Mouse (Mus musculus): ENCODE data around the gene Rnf181.

Rnf181 gene

DNA sequence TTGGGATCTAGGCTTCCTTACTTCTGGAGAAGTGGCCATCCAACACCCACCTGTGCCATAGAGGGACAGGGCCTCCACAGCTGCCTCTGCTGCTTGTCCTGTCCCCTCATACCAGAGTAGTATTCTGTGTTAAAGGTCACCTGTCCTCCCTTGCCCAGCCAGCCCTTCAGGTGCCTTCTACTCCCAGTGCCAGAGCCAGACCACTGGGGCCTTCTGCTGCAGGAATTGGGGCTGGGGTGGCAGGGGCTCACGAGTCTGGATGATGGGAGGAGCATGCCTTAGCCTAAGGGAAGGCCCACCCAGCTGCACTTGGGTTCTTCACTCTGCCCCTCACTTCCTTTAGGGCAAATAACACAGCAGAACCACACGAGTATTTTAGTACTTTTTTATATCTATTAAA, 7.4 kb downstream of the Rnf181 start:
- no peak for DNase-seq

DNA sequence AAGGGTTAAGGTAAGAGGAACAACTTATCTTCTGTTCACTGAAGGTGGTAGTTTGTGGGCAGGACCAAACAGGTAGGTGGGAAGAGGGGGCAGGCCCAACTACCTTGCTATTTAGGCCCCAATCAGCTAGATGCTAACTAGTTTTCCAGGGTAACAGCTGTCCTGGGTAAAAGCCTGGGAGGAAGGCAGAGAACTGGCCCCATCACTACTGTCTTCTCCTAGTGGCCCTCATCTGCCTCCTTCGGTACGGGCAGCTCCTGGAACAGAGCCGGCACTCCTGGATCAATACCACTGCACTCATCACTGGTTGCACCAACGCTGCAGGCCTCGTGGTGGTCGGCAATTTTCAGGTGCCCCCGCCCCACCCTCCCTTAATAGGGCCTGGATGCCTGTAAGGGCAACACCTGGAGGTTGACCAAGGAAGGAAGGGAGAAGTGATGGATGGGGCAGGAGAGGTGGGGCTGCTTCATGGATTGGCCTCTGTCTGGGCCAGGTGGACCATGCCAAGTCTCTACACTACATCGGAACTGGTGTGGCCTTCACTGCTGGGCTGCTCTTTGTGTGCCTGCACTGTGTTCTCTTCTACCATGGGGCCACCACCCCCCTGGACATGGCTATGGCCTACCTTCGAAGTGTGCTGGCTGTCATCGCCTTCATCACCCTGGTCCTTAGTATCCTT, 8.5 kb downstream of the Rnf181 start:
- DNase-seq: no peak

DNA sequence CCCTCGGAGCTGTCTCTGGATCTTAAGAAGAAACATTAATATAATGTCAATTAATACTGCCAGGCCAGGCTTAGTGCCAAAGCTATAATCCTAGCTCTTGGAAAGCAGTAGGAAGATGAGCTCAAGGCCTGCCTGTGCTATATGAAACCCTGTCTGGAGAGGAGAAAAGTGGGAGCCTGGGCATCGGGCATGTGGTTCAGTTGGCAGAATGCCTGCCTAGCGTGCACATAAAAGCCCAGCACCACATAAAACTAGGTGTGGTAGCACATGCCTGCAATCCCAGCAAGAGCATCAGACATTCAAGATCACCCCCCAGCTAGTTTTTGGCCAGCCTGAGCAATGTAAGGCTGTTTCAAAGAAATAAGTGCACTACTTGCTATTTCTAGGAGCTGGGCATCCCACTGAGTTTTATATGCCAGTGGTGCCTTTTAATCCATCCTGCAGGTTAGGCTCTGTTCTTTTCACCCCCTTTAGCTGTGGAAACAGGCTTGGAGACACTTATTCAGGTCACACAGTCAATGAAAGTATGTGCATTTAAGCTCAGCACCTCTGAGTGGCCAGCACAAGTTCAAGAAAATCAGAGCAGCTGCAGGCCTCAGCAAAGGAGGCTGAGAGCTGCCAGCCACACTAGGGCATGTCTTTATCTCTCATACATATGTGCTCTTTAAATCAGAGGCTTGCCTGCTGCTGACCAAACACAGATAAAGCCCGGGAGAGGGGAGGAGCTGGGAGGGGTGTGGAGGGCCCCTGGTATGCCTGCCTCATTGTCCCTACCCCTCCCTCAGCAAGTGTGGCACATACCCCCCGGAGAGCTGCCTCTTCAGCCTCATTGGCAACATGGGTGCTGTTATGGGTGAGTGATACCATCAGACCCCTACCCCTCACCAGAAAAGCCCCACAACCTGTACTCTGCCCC, 9.3 kb downstream of the Rnf181 start:
- no peak for DNase-seq

DNA sequence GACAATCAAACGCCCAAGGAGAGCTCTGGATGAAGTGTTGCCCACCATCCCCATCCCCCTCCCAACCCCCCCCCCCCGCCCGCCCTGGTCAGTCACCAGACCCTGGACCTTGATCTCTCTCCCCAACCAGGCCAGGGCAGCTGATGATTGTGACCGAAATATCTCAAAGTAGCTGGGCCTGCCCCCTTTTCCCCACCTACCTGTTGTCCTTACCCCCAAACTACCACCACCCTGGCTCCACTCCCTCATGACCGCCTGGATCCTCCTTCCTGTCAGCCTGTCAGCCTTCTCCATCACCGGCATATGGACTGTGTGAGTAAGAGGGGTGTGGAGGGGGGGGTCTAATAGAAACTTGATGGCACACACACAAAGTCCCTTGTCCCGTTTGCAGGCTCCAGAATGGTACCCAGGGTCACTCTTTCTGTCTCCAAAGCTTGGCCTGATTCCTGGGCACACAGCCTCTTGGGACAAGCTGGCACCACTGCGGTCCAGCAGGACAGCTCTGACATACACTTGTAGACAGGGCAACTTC, 10.7 kb downstream of the Rnf181 start:
- DNase-seq: no peak

DNA sequence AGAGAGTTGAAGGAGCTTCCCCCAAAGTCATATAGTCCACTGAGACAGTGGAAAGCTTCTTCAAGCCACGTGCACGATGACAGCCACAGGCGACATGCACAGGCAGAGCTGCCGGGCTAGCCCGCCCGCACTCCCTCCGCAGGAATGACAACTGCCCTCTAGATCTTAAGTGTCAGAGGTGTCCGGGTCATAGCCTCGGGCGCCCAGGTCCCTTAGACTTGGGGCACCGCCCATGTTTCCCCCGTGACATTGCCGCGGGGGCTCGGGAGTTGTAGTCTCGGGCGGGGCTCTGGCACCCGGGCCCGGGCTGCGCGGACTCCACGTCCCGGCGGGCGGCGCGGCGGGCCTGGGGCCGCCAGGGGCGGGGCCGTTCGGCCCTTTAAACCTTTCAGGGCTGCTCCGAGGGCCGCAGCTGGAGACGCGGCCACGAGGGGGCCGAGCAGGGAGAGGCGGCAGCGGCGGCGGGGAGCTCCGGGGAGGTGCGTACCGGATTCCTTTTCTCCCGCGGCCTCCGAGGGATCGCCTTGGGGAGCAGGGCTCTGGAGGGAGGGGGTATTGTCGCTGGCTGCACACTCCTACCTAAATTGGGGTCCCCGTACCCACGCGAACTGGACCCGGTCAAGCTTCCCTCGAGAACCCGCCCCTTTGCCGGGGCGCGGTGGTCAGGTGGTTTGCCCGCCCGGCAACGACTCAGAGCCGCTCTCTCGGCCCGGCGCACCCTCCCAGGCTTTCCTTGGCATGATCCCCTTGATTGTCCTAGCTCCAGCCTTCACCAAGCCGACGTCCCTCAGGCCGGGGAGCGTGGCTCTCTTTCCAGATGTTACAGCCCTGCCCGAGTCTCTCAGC, 11.5 kb downstream of the Rnf181 start, which contains the start of gene Tmem150a:
TSS of gene Tmem150a (plus strand) at position 382 of the 846 bp plus-strand sequence.
- peak; percentile 76 to 81 for DNase-seq

DNA sequence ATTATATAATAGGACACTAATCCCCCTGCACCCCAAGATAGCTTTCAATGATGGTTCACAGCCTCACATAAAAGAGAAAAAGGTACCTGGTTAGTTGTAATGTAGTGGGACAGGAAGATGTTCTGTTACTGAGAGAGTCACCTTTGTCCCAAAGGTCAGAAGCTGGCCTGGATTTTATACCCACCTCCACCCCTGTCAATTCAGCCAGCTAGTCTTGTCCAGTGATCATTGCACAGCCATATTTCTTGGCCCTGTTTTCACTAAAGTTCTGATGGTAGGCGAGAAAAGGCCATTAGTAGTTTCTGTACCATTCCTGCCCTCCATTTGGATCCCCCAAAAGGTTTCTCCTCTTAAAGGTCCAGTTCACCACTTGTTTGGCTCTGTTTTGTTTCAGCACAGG, 12.7 kb downstream of the Rnf181 start:
- DNase-seq: no peak

DNA sequence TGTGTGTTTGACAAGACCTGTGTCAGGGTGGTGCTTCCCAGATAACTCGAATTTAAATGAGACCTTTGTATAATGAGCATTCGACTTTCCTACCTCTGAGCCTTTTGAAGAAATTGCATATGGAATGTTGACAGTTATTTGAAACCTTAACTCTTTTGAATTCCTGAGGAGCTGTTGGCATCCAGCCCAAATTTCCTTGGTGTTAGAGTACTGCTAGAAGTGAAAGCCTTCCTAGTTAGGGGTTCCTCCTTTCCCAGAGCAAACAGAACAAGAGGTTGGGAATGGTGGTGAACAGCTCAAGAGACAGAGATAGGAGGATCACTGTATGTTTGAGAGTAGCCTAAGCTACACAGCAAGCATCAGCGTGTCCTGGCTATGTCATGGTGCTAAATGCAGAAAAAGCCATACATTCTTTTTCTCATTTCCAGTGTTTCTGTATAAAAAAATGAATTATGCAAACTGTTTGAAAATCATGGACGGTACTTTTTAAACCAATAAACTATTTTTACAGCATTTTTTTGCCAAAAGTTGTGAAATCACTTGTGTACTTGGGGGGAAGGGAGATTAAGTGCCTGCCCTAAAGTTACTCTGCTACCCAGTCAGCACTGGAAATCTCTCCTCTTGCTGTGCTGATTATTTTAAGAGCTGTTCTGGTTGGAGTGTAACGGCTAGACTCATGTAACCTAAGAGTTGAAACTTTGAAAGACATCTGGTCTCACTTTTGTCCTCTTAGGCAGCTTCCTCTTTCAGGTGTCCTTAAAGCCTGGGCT, 13.9 kb downstream of the Rnf181 start:
- DNase-seq: no peak

DNA sequence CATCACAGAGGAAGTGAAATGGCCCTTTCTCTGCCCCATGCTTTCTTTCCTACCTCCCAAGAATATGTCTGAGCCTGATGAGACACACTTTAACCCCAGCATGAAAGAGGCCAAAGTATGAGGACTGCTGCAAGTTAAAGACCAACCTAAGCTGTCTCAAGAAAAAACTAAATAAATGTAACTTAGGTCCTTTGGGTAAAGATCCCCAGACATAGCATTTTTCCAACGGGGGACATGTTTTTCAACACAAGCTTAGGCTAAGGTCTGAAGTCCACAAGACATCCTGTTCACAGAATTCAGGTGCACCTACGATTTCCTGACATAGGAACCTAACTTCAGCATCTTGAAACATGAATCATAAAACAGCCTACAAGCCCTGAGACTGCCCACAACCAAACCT, 16.5 kb downstream of the Rnf181 start:
- DNase-seq: no peak

DNA sequence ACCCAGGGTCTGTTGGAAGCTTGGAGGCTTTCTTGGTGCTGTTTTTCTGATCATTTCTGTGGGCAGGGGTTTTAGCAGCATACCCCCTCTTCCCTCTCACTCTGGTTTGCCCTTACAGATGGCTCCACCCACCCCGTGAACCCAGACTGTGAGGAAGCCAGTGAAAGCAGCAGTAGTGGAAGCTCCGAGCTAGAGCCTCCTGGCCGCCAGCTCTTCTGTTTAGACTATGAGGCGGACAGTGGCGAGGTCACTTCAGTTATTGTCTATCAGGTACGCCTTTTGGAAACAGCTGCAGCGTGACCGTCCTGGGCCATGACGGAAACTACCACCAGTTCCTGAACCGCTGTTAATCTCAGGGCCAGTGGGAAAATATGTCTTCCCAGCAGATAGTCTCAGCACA, 18.3 kb downstream of the Rnf181 start:
- DNase-seq: no peak

DNA sequence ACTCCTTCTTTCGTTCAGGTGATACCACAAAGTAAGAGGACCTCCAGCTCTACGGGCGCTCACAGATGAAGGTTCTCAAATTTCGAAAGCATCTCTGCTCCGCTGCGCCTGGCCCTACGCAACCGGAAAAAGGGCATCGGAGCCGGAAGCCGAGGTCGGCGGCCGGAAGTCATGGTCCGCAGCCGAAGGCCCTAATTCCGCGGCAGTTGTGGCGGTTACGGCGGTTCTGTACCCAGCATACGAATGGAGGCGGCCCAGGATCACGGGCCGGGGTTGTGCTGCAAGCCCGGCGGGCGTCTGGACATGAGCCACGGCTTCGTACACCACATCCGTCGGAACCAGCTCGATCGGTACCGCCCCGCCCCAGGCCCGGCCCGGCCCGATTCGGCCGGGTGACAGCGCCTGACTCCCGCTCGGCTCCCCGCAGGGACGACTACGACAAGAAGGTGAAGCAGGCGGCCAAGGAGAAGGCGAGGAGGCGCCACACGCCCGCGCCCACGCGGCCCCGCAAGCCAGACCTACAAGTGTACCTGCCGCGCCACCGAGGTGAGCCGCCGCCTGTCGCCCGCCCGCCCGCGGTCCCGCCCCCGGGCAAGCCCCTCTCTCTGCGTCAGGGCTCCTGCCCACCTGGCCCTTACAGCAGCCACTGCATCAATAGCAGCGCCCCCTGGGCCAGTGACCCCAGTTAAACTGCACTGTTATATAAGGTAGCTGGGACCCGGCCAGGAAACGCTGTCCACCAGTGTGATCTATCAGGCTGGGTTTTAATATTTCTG, 19.4 kb downstream of the Rnf181 start, which contains the start of gene 0610030E20Rik:
TSS of gene 0610030E20Rik (plus strand) at position 152 of the 776 bp plus-strand sequence.
- DNase-seq: peak; percentile 86

DNA sequence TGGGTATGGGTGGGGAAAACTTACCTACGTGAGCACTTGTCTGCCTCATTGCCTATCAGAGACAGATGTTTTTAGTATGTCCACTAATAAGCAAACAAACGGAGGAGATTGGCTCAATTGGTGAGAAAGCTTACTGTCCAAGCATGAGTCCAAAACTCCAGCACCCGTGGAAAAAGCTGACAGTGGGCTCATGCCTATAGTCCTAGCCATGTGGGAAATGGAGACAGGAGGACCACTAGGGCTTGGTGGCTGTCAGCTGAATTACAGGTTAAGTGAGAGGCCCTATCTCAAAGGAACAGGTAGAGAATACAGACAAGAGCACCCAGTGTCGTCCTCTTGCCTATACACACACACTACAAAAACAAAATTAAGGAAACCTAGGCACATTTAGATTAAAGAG, 20.5 kb downstream of the Rnf181 start:
- no peak for DNase-seq

DNA sequence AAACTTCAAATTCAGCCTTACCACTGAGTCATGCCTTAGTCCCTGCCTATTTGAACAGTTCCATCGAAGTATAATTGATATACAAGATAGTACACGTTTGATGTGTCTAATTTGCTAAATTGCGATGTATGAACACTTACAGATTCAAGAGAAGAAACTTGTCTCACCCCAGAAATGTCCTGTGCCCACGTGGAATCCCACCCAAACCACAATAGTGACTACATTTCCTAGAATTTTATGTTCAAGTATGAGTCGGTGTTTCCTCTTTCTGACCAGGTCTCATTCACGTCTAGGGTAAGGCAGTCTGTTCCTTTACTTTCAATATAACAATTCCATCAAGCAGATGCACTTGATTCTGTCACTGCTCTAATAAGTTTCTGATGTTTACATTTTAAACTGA, 21.1 kb downstream of the Rnf181 start:
- DNase-seq: no peak

DNA sequence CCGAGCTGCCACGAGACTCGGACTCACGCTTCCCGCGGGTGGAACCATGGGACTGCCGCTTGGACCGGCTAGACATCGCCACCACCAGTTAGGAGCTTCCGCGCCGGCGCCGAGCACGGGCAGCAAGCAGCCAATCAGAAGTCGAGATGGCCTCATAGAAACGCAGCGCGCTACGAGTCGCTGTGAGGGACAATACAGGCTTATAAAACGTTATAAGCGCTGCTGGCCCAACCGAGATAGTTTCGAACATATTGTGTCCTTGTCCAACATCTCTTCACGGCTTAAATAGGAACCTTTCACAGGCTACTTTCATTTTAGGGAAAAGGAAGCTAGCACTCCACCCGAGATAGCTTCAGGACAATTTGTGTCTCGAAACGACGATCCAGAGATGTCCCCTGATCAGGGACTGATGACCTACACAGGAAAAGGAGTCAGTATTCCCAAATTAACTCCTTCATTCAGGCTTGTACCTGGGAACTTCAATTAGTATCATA, 21.6 kb downstream of the Rnf181 start, which contains the start of gene Usp39:
TSS of gene Usp39 (minus strand) at position 111 of the 494 bp plus-strand sequence.
- peak; percentile 96 to 97 for DNase-seq

DNA sequence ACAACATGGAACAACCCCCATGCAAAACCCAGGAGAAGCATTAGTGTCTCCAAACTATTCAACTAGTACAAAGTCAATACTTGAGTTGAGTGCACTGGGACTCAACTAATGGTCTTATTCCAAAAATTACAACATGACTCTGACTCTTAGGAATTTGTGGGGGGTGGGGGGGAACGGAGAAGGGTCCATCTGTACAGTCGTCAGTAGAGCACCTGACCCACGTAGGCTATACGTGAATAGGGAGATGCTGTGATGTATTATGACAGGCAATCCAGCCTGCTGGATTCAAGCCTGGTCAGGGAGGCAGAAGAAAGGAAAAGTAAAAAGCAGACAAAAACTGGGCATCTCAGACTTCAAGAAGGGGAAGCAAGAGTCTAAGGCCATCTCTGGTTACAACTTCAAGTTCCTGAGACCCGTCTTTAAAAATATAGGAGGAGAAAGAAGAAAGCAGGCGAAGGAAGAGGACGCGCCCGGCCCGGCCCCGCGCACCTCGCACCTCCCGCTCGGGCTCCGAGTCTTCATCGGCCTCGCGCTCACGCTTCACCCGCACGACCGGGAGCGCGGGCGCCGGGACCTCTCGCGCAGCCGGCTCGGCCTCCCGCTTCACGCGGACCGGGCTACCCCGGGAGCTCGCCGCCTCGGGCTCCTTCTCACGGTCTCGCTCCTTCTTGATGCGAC, 22.2 kb downstream of the Rnf181 start:
- no peak for DNase-seq

DNA sequence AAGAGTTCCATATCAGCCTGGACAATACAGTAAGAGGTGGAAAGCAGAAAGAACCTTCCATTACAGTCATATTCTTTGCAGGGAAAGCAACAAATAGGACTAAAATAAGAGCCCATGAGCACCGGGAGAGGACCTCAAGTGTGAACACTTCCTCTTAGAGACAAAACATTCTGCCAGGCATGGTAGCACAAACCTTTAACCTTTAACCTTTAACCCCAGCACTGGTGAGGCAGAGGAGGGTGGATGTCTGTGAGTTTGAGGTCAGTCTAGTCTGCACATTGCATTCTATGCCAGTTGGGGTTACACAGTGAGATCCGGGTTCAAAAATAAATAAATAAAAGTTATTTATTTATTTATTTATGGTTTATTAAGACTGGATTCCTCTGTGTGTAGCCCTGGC, 26.3 kb downstream of the Rnf181 start:
- DNase-seq: no peak

DNA sequence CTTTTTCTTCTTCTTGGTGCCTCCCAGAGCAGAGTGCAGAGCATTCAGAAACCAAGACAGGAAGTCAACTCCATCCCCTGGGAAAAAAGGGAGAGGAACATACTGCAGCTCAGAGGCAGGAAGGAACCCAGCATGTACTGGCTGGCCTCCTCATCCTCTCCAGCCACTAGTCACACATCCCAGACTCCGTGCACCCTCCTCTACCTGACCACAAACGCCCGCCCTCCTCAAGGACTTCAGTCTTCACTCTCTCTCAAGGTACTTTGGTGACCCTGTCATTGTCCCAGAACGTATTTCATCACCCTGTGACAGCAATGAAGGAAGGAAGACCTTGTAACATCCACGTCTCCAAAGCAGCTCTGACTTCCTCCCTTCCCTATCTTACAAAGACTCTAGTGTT, 33.6 kb downstream of the Rnf181 start:
- DNase-seq: no peak

DNA sequence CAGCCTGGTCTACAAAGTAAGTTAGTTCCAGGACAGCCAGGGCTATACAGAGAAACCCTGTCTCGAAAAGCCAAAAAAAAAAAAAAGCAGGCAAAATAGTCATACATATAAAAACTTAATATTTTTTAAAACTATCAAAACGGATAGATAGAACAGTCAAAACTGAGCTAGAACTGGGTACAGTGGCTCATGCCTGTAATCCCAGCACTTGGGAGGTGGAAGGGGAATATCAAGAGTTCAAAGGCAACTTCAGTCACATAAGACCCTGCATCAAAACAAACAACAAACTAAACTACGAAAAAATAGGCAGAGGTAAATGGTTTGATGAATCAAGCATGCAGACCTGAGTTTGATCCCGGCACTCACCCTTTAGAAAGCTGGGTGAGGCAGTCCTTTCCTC, 36.6 kb downstream of the Rnf181 start:
- DNase-seq: no peak

DNA sequence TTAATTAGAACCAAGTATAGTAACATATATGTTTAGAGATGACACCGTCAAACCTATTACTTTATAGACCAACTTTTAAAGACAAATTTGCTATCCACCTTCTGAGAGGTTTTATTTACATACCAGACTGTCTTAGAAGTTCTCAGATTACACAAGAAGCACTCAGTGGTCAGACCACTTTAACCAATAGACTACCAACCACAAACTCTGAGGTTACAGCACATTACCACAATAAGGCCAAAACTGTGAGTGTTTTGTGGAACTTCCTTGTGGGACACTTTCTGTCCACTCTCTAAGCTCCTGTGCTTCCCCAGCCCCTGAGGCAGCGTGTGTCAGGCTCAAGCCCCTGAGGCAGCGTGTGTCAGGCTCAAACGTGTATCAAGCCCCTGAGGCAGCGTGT, 37.7 kb downstream of the Rnf181 start:
- DNase-seq: no peak

DNA sequence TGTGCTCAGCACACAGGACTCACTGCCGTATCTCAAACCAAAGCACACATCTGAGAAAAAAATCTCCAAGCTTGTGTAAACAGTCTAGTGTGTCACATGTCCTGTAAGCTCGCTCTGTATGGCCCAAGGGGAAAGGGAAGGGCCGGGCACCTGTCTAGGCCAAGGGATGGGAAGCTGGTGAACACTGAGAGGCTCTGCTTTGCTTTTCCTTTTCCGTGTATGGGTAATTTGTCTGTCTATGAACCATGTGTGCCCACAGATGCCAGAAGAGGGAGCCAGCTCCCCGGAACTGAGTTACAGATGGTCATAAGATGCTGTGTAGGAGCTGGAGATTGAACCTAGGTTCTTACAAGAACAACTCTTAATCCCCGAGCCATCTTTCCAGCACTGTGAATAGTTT, 40.5 kb downstream of the Rnf181 start:
- DNase-seq: peak in 1 of 2 experiments; percentile 49

DNA sequence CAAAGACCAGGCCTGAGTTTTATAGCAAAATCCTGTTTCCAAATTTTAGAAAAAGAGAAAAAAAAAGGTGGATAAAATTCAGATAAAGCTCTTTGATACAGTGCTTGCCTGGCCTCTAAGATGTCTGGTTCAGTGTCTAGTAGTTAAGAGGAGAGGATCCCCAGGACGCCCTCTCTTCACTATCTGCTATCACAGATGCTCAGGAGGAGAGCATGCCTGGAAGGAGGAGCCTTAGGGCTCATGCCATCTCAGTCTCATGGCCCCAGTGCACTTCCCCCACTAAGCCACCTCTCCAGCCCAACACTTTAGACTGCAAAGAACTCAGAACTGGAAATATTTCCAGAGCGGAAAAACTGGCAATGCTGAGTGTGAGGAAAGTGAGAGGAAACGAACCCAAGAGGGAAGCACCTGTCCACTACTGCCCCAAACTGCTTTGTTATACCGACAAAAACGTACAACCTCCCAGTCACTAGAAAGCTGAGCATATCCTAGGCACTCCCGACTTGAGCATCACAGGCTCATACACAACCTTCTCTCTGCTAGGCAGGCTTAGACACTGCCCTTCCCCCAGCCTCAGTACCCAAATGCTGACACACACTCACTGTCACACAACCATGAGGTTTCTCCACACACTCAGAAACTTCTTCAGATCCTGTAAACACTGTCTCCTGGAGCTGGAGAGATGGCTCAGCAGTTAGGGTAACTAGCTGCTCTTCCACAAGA, 42.8 kb downstream of the Rnf181 start:
- DNase-seq: no peak
